Mouse (Mus musculus): ENCODE measurements around the gene Ctnnal1.
A peak's percentile ranks its signal among the peaks of the same experiment; 100 is the strongest.

Ctnnal1 gene

GRCm38 (mm10) chr4:56791373-56791772, 73.6 kb downstream of the Ctnnal1 start:
- no peak for DNase-seq

GRCm38 (mm10) chr4:56771065-56771464, 93.9 kb downstream of the Ctnnal1 start:
- DNase-seq = no peak

- DNase-seq = peak; percentile 35
These were observed 96.1 kb downstream of the Ctnnal1 start for GRCm38 (mm10) chr4:56768913-56769312.

GRCm38 (mm10) chr4:56767861-56768284, 97.1 kb downstream of the Ctnnal1 start:
- DNase-seq = peak; percentile 40

All from lung, postnatal 14 days (tissue).